Mouse (Mus musculus) frontal cortex, postnatal 36 days (tissue): ENCODE data around the gene Kif17.
"Not testable (repeated sequence)": the region's sequence is repeated elsewhere in the genome, so short reads cannot be mapped to it uniquely, and the experiment has no call there.

Source experiments
- DNase-seq, 2 experiments: peaks; one replicate each; pipeline ENCODE4 v3.0.0; 2022; ENCODE audit warnings: low spot score in 2 of 2

The Kif17 gene

GRCm38 (mm10) chr4:138313021-138313420, 62.8 kb downstream of the Kif17 start:
- DNase-seq: no peak

GRCm38 (mm10) chr4:138313795-138314194, 63.6 kb downstream of the Kif17 start:
- no peak for DNase-seq

GRCm38 (mm10) chr4:138315781-138316180, 65.5 kb downstream of the Kif17 start:
- no peak for DNase-seq

GRCm38 (mm10) chr4:138316369-138316768, 66.1 kb downstream of the Kif17 start:
- no peak for DNase-seq

GRCm38 (mm10) chr4:138318509-138319266, 68.5 kb downstream of the Kif17 start:
- DNase-seq: peak; percentile 50 to 58

GRCm38 (mm10) chr4:138319508-138319907, 69.3 kb downstream of the Kif17 start:
- DNase-seq: peak; percentile 86 to 92

GRCm38 (mm10) chr4:138320711-138321110, 70.5 kb downstream of the Kif17 start:
- DNase-seq: no peak

GRCm38 (mm10) chr4:138321488-138321887, 71.3 kb downstream of the Kif17 start:
- DNase-seq: no peak

- no peak for DNase-seq
Measured at GRCm38 (mm10) chr4:138322692-138323091, 72.5 kb downstream of the Kif17 start.

GRCm38 (mm10) chr4:138323753-138324152, 73.5 kb downstream of the Kif17 start:
- no peak for DNase-seq

GRCm38 (mm10) chr4:138324451-138324850, 74.2 kb downstream of the Kif17 start:
- DNase-seq: no peak

GRCm38 (mm10) chr4:138325466-138326076, 75.3 kb downstream of the Kif17 start:
- DNase-seq: peak; percentile 91 to 92

- DNase-seq: peak; percentile 91 to 94
Measured at GRCm38 (mm10) chr4:138326077-138326695, 76.0 kb downstream of the Kif17 start, which contains the start of gene Pink1. Gene Pink1 (minus strand): TSS chr4:138326307.

GRCm38 (mm10) chr4:138327155-138327554, 76.9 kb downstream of the Kif17 start:
- DNase-seq: not testable (repeated sequence)

- no peak for DNase-seq
Measured at GRCm38 (mm10) chr4:138327891-138328470, 77.7 kb downstream of the Kif17 start.

GRCm38 (mm10) chr4:138330264-138330671, 80.0 kb downstream of the Kif17 start:
- no peak for DNase-seq

- no peak for DNase-seq
Measured at GRCm38 (mm10) chr4:138331647-138332046, 81.4 kb downstream of the Kif17 start.

- DNase-seq: no peak
Measured at GRCm38 (mm10) chr4:138333135-138333534, 82.9 kb downstream of the Kif17 start.

GRCm38 (mm10) chr4:138335036-138335435, 84.8 kb downstream of the Kif17 start:
- no peak for DNase-seq

GRCm38 (mm10) chr4:138335648-138336047, 85.4 kb downstream of the Kif17 start:
- no peak for DNase-seq

GRCm38 (mm10) chr4:138336876-138337275, 86.6 kb downstream of the Kif17 start:
- no peak for DNase-seq

GRCm38 (mm10) chr4:138337341-138337740, 87.1 kb downstream of the Kif17 start:
- no peak for DNase-seq
